Mouse (Mus musculus) MEL (cell line): ENCODE data around the gene Asb4.

Experiments used
- CTCF ChIP-seq, 3 experiments: IDR thresholded peaks in 2 of 3; conservative IDR thresholded peaks in 1 of 3; 2 replicates each; pipeline ENCODE4 v1.5.1; 2011 to 2012; ENCODE audit warnings: low read length in 3 of 3, low read depth in 2 of 3, mild to moderate bottlenecking in 2 of 3, improper control_type of control experiment in 1 of 3, inconsistent platforms in 1 of 3, mixed read lengths in 1 of 3, moderate library complexity in 1 of 3; ENCODE audit not compliant: control insufficient read depth in 1 of 3, insufficient read depth in 1 of 3, poor library complexity in 1 of 3, severe bottlenecking in 1 of 3
- POLR2A ChIP-seq, 2 experiments: IDR thresholded peaks; 2 replicates each; pipeline ENCODE4 v1.6.1; 2011 to 2012; ENCODE audit warnings: low read length in 2 of 2, mild to moderate bottlenecking in 2 of 2, control low read depth in 1 of 2, improper control_type of control experiment in 1 of 2, low read depth in 1 of 2, moderate library complexity in 1 of 2; ENCODE audit not compliant: control insufficient read depth in 1 of 2, insufficient read depth in 1 of 2, poor library complexity in 1 of 2
- TAL1 ChIP-seq: IDR thresholded peaks from 2 replicates; pipeline ENCODE4 v1.6.1; 2012; ENCODE audit warnings: mild to moderate bottlenecking, inconsistent platforms, low read length, moderate library complexity, mixed read lengths
- USF1 ChIP-seq: IDR thresholded peaks from 2 replicates; pipeline ENCODE4 v1.6.1; 2014; ENCODE audit warnings: low read depth, mild to moderate bottlenecking, inconsistent platforms, low read length, improper control_type of control experiment, moderate library complexity

- TF ChIP-seq USF1 (no peak), TAL1 (no peak), POLR2A (IDR thresholded peaks at IDR 0.05; ENCODE audit: control insufficient read depth in 1 of 2, insufficient read depth in 1 of 2, low read depth in 1 of 2, low read length in 2 of 2, poor library complexity in 1 of 2) (no peak), CTCF (IDR thresholded peaks at IDR 0.05 in 2 of 3, conservative IDR thresholded peaks at IDR 0.05 in 1 of 3; ENCODE audit: control insufficient read depth in 1 of 3, insufficient read depth in 1 of 3, low read depth in 2 of 3, low read length in 3 of 3, poor library complexity in 1 of 3, severe bottlenecking in 1 of 3) (peak in 1 of 3 experiments; percentile 18; a peak in 1 of 6 replicates)
Measured at GRCm38 (mm10) chr6:5396797-5397196, 13.6 kb downstream of the Asb4 start.
